Mouse (Mus musculus) brain, embryonic 18.5 days (tissue): ENCODE data around the gene Mccc1.

ENCODE experiments used
- DNase-seq: peaks from one replicate; pipeline ENCODE4 v3.0.0-alpha.2; 2012; ENCODE audit warnings: low read depth, low spot score

Mccc1 gene

GRCm38 (mm10) chr3:35966493-35966892, 34.0 kb downstream of the Mccc1 start:
- no peak for DNase-seq

GRCm38 (mm10) chr3:35964928-35965327, 35.5 kb downstream of the Mccc1 start:
- DNase-seq: no peak

- DNase-seq: no peak
These were observed 36.6 kb downstream of the Mccc1 start for GRCm38 (mm10) chr3:35963921-35964320.

GRCm38 (mm10) chr3:35963401-35963800, 37.1 kb downstream of the Mccc1 start:
- no peak for DNase-seq

GRCm38 (mm10) chr3:35962967-35963366, 37.5 kb downstream of the Mccc1 start:
- DNase-seq: no peak

GRCm38 (mm10) chr3:35957230-35957629, 43.2 kb downstream of the Mccc1 start:
- no peak for DNase-seq

- DNase-seq: no peak
These were observed 45.4 kb downstream of the Mccc1 start for GRCm38 (mm10) chr3:35954901-35955575.

GRCm38 (mm10) chr3:35953816-35954215, 46.7 kb downstream of the Mccc1 start:
- DNase-seq: no peak

- no peak for DNase-seq
These were observed 47.3 kb downstream of the Mccc1 start for GRCm38 (mm10) chr3:35953184-35953583.

- DNase-seq: no peak
These were observed 52.3 kb downstream of the Mccc1 start for GRCm38 (mm10) chr3:35948197-35948596.

- DNase-seq: no peak
These were observed 59.9 kb downstream of the Mccc1 start for GRCm38 (mm10) chr3:35940520-35941135.

- DNase-seq: no peak
These were observed 60.4 kb downstream of the Mccc1 start for GRCm38 (mm10) chr3:35940047-35940446.

- no peak for DNase-seq
These were observed 63.1 kb downstream of the Mccc1 start, which contains the start of gene Dcun1d1 for GRCm38 (mm10) chr3:35937345-35937744. Gene Dcun1d1, minus strand, starts transcription at chr3:35937445.

- DNase-seq: no peak
These were observed 67.1 kb downstream of the Mccc1 start for GRCm38 (mm10) chr3:35933405-35933777.

- DNase-seq: no peak
These were observed 67.6 kb downstream of the Mccc1 start for GRCm38 (mm10) chr3:35932735-35933404.

GRCm38 (mm10) chr3:35931896-35932727, 68.4 kb downstream of the Mccc1 start:
- no peak for DNase-seq

- no peak for DNase-seq
These were observed 69.1 kb downstream of the Mccc1 start for GRCm38 (mm10) chr3:35931359-35931758.

- DNase-seq: no peak
These were observed 70.6 kb downstream of the Mccc1 start for GRCm38 (mm10) chr3:35929831-35930230.

GRCm38 (mm10) chr3:35929406-35929805, 71.1 kb downstream of the Mccc1 start:
- no peak for DNase-seq

- DNase-seq: no peak
These were observed 74.6 kb downstream of the Mccc1 start for GRCm38 (mm10) chr3:35925852-35926251.

GRCm38 (mm10) chr3:35924007-35924406, 76.5 kb downstream of the Mccc1 start:
- no peak for DNase-seq

GRCm38 (mm10) chr3:35923495-35923894, 77.0 kb downstream of the Mccc1 start:
- DNase-seq: no peak
